Mouse (Mus musculus) lung, adult 2 months (tissue): ENCODE measurements around the gene Zyx.

Source experiments
- CTCF ChIP-seq: fragments of 200-500 bp; IDR thresholded peaks from 2 replicates; pipeline ENCODE4 v1.5.1; 2011; ENCODE audit warnings: mild to moderate bottlenecking, low read length, control low read depth; ENCODE audit not compliant: insufficient read depth
- POLR2A ChIP-seq: fragments of 200-500 bp; IDR thresholded peaks from 2 replicates; pipeline ENCODE4 v1.6.1; 2011; ENCODE audit warnings: low read depth, mild to moderate bottlenecking, control low read depth, low read length, borderline replicate concordance; ENCODE audit errors: extremely low read depth

DNA sequence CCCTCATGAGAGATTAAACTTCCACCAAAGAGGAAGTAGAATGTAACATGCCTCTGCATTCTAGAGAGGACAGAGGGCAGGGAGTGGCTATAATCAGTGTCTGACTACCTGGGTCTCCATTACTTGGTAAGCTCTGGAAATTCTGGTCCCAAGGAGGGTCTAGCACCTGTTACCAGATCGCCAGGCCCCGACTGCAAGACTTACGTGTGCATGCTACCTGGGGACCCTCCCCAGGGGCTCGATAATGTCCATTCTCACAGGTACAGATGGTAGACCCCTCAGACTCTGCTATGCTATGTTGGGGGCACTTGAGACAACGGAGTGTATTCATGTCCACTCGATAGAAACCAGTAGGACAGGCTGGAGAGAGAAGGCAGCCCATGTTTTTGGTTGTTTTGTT is 15.8 kb downstream of the Zyx start:
- no peak for TF ChIP-seq POLR2A
- TF ChIP-seq CTCF: no peak
